Mouse (Mus musculus): ENCODE results near the gene Tmem106b. TPM values are rescaled to one million over a fixed set of nuclear protein-coding genes. Genes with fewer than 3 reads are reported as not detected.

The Tmem106b gene
- polyA plus RNA-seq, 1 experiment = 47.0 TPM

GRCm38 (mm10) chr6:13073876-13074275 lies 4.3 kb downstream of the Tmem106b start:
- TF ChIP-seq EP300 (IDR thresholded peaks at IDR 0.05; ENCODE audit: insufficient read depth, low read depth, low read length) = no peak
- no peaks in the 10 kb centered on the region for H3K9me3 ChIP-seq (replicated peaks; ENCODE audit: control insufficient read depth, insufficient read depth, low read length, poor library complexity, severe bottlenecking)
- no peak overlapping the region for H3K4me3 ChIP-seq (ENCODE audit: low read depth, low read length)
- peaks cover 7% of the 10 kb centered on the region; the same call in 1 of the 2 replicates for H3K36me3 ChIP-seq (ENCODE audit: control insufficient read depth, insufficient read depth, low read length, poor library complexity, severe bottlenecking)
- no peak overlapping the region for H3K27ac ChIP-seq (ENCODE audit: insufficient read depth, low read length)
- H3K27me3 ChIP-seq (ENCODE audit: control insufficient read depth, insufficient read depth, low read length, poor library complexity, severe bottlenecking) = no peaks in the 10 kb centered on the region
- no peaks in the 10 kb centered on the region for H3K4me1 ChIP-seq (ENCODE audit: control insufficient read depth, insufficient read depth, low read length)
- no peak overlapping the region for H3K9ac ChIP-seq (ENCODE audit: low read depth, poor library complexity, severe bottlenecking)

- H3K9ac ChIP-seq (ENCODE audit: low read depth, poor library complexity, severe bottlenecking) = no peak overlapping the region
- H3K9me3 ChIP-seq (replicated peaks; ENCODE audit: control insufficient read depth, insufficient read depth, low read length, poor library complexity, severe bottlenecking) = no peaks in the 10 kb centered on the region
- peaks cover 11% of the 10 kb centered on the region for H3K36me3 ChIP-seq (ENCODE audit: control insufficient read depth, insufficient read depth, low read length, poor library complexity, severe bottlenecking)
- no peak overlapping the region for H3K27ac ChIP-seq (ENCODE audit: insufficient read depth, low read length)
- H3K27me3 ChIP-seq (ENCODE audit: control insufficient read depth, insufficient read depth, low read length, poor library complexity, severe bottlenecking) = no peaks in the 10 kb centered on the region
- no peak for TF ChIP-seq CTCF (IDR thresholded peaks at IDR 0.05; ENCODE audit: low read depth, low read length)
- TF ChIP-seq POLR2A (IDR thresholded peaks at IDR 0.05; ENCODE audit: insufficient read depth, low read length) = no peak
- no peak for TF ChIP-seq EP300 (IDR thresholded peaks at IDR 0.05; ENCODE audit: insufficient read depth, low read depth, low read length)
- no peaks in the 10 kb centered on the region for H3K4me1 ChIP-seq (ENCODE audit: control insufficient read depth, insufficient read depth, low read length)
- no peak overlapping the region for H3K4me3 ChIP-seq (ENCODE audit: low read depth, low read length)
Measured at GRCm38 (mm10) chr6:13082881-13083280, 13.3 kb downstream of the Tmem106b start.

GRCm38 (mm10) chr6:13096656-13097435 lies 27.3 kb downstream of the Tmem106b start:
- TF ChIP-seq POLR2A (IDR thresholded peaks at IDR 0.05; ENCODE audit: insufficient read depth, low read length) (no peak), EP300 (IDR thresholded peaks at IDR 0.05; ENCODE audit: insufficient read depth, low read depth, low read length) (no peak), CTCF (IDR thresholded peaks at IDR 0.05; ENCODE audit: low read depth, low read length) (no peak)

DNA sequence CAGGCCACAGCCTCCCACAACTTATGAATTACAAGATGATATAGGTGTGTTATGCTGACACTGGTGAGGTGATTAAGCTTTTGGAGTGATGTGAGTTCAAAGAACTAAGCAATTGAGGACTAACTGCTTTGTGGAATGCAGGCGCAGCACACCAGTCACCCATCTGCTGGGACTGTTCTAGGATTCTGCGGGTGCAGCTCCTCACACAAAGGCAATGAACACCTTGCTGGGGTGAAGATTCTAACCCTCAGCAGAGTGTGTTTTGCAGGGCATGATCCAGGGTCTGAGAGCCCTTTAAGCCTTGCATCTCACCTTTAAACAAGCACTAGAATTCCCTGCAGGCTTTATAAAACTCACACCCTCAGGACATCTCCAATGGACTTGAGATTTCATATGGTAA lies 30.6 kb downstream of the Tmem106b start:
- no peaks in the 10 kb centered on the region for H3K36me3 ChIP-seq (ENCODE audit: control insufficient read depth, insufficient read depth, low read length, poor library complexity, severe bottlenecking)
- no peaks in the 10 kb centered on the region for H3K4me1 ChIP-seq (ENCODE audit: control insufficient read depth, insufficient read depth, low read length)
- no peaks in the 10 kb centered on the region for H3K9me3 ChIP-seq (replicated peaks; ENCODE audit: control insufficient read depth, insufficient read depth, low read length, poor library complexity, severe bottlenecking)
- no peak overlapping the region for H3K4me3 ChIP-seq (ENCODE audit: low read depth, low read length)
- no peak for TF ChIP-seq POLR2A (IDR thresholded peaks at IDR 0.05; ENCODE audit: insufficient read depth, low read length)
- TF ChIP-seq CTCF (IDR thresholded peaks at IDR 0.05; ENCODE audit: low read depth, low read length) = no peak
- no peak for TF ChIP-seq EP300 (IDR thresholded peaks at IDR 0.05; ENCODE audit: insufficient read depth, low read depth, low read length)
- no peak overlapping the region for H3K9ac ChIP-seq (ENCODE audit: low read depth, poor library complexity, severe bottlenecking)
- H3K27ac ChIP-seq (ENCODE audit: insufficient read depth, low read length) = no peak overlapping the region
- no peaks in the 10 kb centered on the region for H3K27me3 ChIP-seq (ENCODE audit: control insufficient read depth, insufficient read depth, low read length, poor library complexity, severe bottlenecking)

More at GRCm38 (mm10) chr6:13096656-13097435, 27.3 kb downstream of the Tmem106b start:
- Histone ChIP-seq H3K27me3 (ENCODE audit: control insufficient read depth, insufficient read depth, low read length, poor library complexity, severe bottlenecking) (no peaks in the 10 kb centered on the region), H3K9me3 (replicated peaks; ENCODE audit: control insufficient read depth, insufficient read depth, low read length, poor library complexity, severe bottlenecking) (no peaks in the 10 kb centered on the region), H3K4me3 (ENCODE audit: low read depth, low read length) (no peak overlapping the region), H3K27ac (ENCODE audit: insufficient read depth, low read length) (no peak overlapping the region; the same call in 1 of the 2 replicates), H3K36me3 (ENCODE audit: control insufficient read depth, insufficient read depth, low read length, poor library complexity, severe bottlenecking) (no peaks in the 10 kb centered on the region), H3K9ac (ENCODE audit: low read depth, poor library complexity, severe bottlenecking) (no peak overlapping the region), H3K4me1 (ENCODE audit: control insufficient read depth, insufficient read depth, low read length) (no peaks in the 10 kb centered on the region)

DNA sequence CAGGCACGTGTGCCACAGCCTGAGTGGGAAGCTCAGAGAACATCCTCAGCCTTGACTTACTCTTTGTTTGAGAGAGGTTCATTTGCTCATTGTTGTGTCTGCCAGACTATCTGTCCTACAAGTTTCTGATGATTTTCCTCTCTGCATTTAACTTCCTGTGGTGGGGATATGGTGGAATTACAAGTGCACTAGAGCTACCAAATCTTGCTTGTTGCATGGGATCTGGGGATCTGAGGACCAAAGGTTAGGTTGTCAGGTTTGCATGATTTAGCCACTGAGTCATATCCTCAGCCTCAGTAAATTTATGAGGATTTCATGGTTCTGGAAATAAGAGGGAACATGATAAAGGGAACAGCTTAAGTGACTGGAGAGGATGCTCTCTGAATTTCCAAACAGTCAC lies 39.1 kb downstream of the Tmem106b start:
- Histone ChIP-seq H3K9me3 (replicated peaks; ENCODE audit: control insufficient read depth, insufficient read depth, low read length, poor library complexity, severe bottlenecking) (no peaks in the 10 kb centered on the region), H3K9ac (ENCODE audit: low read depth, poor library complexity, severe bottlenecking) (no peak overlapping the region), H3K4me3 (ENCODE audit: low read depth, low read length) (no peak overlapping the region), H3K27me3 (ENCODE audit: control insufficient read depth, insufficient read depth, low read length, poor library complexity, severe bottlenecking) (no peaks in the 10 kb centered on the region), H3K4me1 (ENCODE audit: control insufficient read depth, insufficient read depth, low read length) (no peaks in the 10 kb centered on the region), H3K36me3 (ENCODE audit: control insufficient read depth, insufficient read depth, low read length, poor library complexity, severe bottlenecking) (no peaks in the 10 kb centered on the region), H3K27ac (ENCODE audit: insufficient read depth, low read length) (no peak overlapping the region)
- TF ChIP-seq POLR2A (IDR thresholded peaks at IDR 0.05; ENCODE audit: insufficient read depth, low read length) (no peak), CTCF (IDR thresholded peaks at IDR 0.05; ENCODE audit: low read depth, low read length) (no peak), EP300 (IDR thresholded peaks at IDR 0.05; ENCODE audit: insufficient read depth, low read depth, low read length) (no peak)

DNA sequence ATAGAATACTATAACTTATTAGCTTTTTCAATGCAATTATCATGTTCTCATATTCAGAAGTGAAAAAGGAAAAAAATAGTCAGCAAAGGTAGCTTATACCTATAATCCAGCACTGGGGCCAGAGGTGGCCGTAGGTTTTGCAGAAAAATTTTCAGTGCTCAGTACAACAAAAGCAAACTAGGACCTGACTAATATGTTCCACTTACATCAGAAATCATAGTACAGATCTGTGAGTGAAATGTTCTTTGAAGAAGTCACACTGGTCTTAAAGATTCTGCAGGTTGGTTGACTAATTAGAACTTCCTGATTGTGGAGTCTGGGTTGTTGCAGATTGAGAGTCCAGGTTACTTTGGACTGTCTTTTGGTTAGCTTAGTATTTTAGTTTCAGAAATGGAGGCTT lies 67.7 kb downstream of the Tmem106b start:
- Histone ChIP-seq H3K27me3 (ENCODE audit: control insufficient read depth, insufficient read depth, low read length, poor library complexity, severe bottlenecking) (no peaks in the 10 kb centered on the region), H3K4me1 (ENCODE audit: control insufficient read depth, insufficient read depth, low read length) (no peaks in the 10 kb centered on the region), H3K36me3 (ENCODE audit: control insufficient read depth, insufficient read depth, low read length, poor library complexity, severe bottlenecking) (no peaks in the 10 kb centered on the region), H3K9me3 (replicated peaks; ENCODE audit: control insufficient read depth, insufficient read depth, low read length, poor library complexity, severe bottlenecking) (no peaks in the 10 kb centered on the region), H3K9ac (ENCODE audit: low read depth, poor library complexity, severe bottlenecking) (no peak overlapping the region), H3K27ac (ENCODE audit: insufficient read depth, low read length) (no peak overlapping the region), H3K4me3 (ENCODE audit: low read depth, low read length) (no peak overlapping the region)
- no peak for TF ChIP-seq EP300 (IDR thresholded peaks at IDR 0.05; ENCODE audit: insufficient read depth, low read depth, low read length)
- no peak for TF ChIP-seq CTCF (IDR thresholded peaks at IDR 0.05; ENCODE audit: low read depth, low read length)
- TF ChIP-seq POLR2A (IDR thresholded peaks at IDR 0.05; ENCODE audit: insufficient read depth, low read length) = no peak

Other genes with a start within 250 kb of the Tmem106b start
- gene Vwde, start 155.2 kb downstream of the Tmem106b start, polyA plus RNA-seq (2011; ENCODE audit: insufficient read depth, insufficient read length, low read depth, missing spikeins) = not detected in 2 replicates